Mouse (Mus musculus) midbrain, postnatal 0 days (tissue): ENCODE data around the gene Fgd1. TPM values are rescaled to one million over a fixed set of nuclear protein-coding genes. Genes with fewer than 3 reads are reported as not detected.

Experiments
- ATAC-seq: fragments of 200-750 bp; cut with Nextera tagmentation; 2 replicates; pipeline ENCODE4 v1.8.0; 2017; ENCODE audit warnings: moderate number of reproducible peaks, mild to moderate bottlenecking, moderate TSS enrichment, moderate library complexity; ENCODE audit not compliant: low FRiP score
- DNase-seq: peaks from one replicate; pipeline ENCODE4 v3.0.0-alpha.2; 2015; ENCODE audit warnings: low spot score
- H3K27ac ChIP-seq: fragments of 300-500 bp; sonication (generic); 2 replicates; pipeline ENCODE4 v1.5.1; 2014; ENCODE audit warnings: low read depth, mild to moderate bottlenecking, low read length, mixed read lengths
- H3K27me3 ChIP-seq: fragments of 300-500 bp; sonication (generic); 2 replicates; pipeline ENCODE4 v1.6.1; 2014; ENCODE audit warnings: low read length, control low read depth, mixed read lengths; ENCODE audit not compliant: insufficient read depth
- H3K36me3 ChIP-seq: fragments of 300-500 bp; sonication (generic); 2 replicates; pipeline ENCODE4 v1.6.1; 2014; ENCODE audit warnings: low read length, control low read depth, mixed read lengths; ENCODE audit not compliant: insufficient read depth
- H3K4me1 ChIP-seq: fragments of 300-500 bp; sonication (generic); 2 replicates; pipeline ENCODE4 v1.6.1; 2014; ENCODE audit warnings: mild to moderate bottlenecking, control low read depth, antibody characterized with exemption, low read length, mixed read lengths; ENCODE audit not compliant: insufficient read depth
- H3K4me2 ChIP-seq: fragments of 300-500 bp; sonication (generic); 2 replicates; pipeline ENCODE4 v1.6.1; 2014; ENCODE audit warnings: low read depth, mild to moderate bottlenecking, low read length, mixed read lengths; ENCODE audit not compliant: poor library complexity, severe bottlenecking
- H3K4me3 ChIP-seq: fragments of 300-500 bp; sonication (generic); 2 replicates; pipeline ENCODE4 v1.5.1; 2014; ENCODE audit warnings: low read depth, mild to moderate bottlenecking, low read length, moderate library complexity
- H3K9ac ChIP-seq: fragments of 300-500 bp; sonication (generic); replicated peaks from 2 replicates; pipeline ENCODE4 v1.6.1; 2014; ENCODE audit warnings: mild to moderate bottlenecking, low read length, moderate library complexity, mixed read lengths; ENCODE audit not compliant: poor library complexity, severe bottlenecking
- H3K9me3 ChIP-seq: fragments of 300-500 bp; sonication (generic); 2 replicates; pipeline ENCODE4 v1.6.1; 2016; ENCODE audit warnings: low read length, control low read depth
- CTCF ChIP-seq: IDR thresholded peaks from 2 replicates; pipeline ENCODE4 v1.5.1; 2016; ENCODE audit warnings: antibody characterized with exemption, mild to moderate bottlenecking
- WGBS: fragments of 180-500 bp; shearing (Covaris S2); extraction: QIAGEN DNeasy Blood & Tissue Kit; methylation state at CpG from one replicate; pipeline ENCODE4 v1.1.7; 2014; 5-methylcytosine and 5-hydroxymethylcytosine counted together
- polyA plus RNA-seq: library from polyadenylated mRNA; unstranded; fragments of >200 nt; fragmentation: Nextera tagmentation; extraction: Ambion mirVana; gene quantifications from 2 replicates; pipeline ENCODE4 v1.2.1, GENCODE M21; 2015
- total RNA-seq: library from RNA; depleted of rRNA; stranded (reverse); fragments of >200 nt; gene quantifications from 2 replicates; pipeline ENCODE4 v1.2.3, GENCODE M21; 2014; rRNA removed

Gene Fgd1
- 46.1 and 48.9 TPM in 2 replicates for total RNA-seq
- 12.6 and 14.4 TPM in 2 replicates for polyA plus RNA-seq

GRCm38 (mm10) chrX:151045850-151046249, at the start of gene Fgd1:
Fgd1 (plus strand) TSS chrX:151046150.
- H3K27ac ChIP-seq = peak within 1 kb of the TSS; percentile 89
- no peaks in the 10 kb centered on the region for H3K27me3 ChIP-seq
- no peak for TF ChIP-seq CTCF
- H3K4me1 ChIP-seq = no peaks in the 10 kb centered on the region; the same call in 1 of the 2 replicates
- peak within 1 kb of the TSS; percentile 79 for H3K9ac ChIP-seq
- no peaks in the 10 kb centered on the region for H3K36me3 ChIP-seq
- H3K9me3 ChIP-seq = no peaks in the 10 kb centered on the region
- no peak for DNase-seq
- ATAC-seq = no peak
- peak within 1 kb of the TSS; percentile 61 for H3K4me3 ChIP-seq
- 96% methylated on average over 8 of the region's 8 CpGs for WGBS
- peak within 1 kb of the TSS; percentile 66 for H3K4me2 ChIP-seq

GRCm38 (mm10) chrX:150996775-150997174, 49.2 kb upstream of the Fgd1 start:
- ATAC-seq (no peak), DNase-seq (no peak)
- Histone ChIP-seq H3K9me3 (no peaks in the 10 kb centered on the region), H3K27me3 (no peaks in the 10 kb centered on the region), H3K4me3 (no peak overlapping the region), H3K27ac (no peak overlapping the region), H3K9ac (no peak overlapping the region), H3K4me1 (no peaks in the 10 kb centered on the region), H3K4me2 (no peak overlapping the region), H3K36me3 (peaks cover 12% of the 10 kb centered on the region; the same call in 1 of the 2 replicates)
- WGBS = 85% methylated on average over 3 of the region's 3 CpGs
- no peak for TF ChIP-seq CTCF

- no peaks in the 10 kb centered on the region for H3K27me3 ChIP-seq
- whole genome bisulfite sequencing = 21% methylated on average over 41 of the region's 43 CpGs
- no peaks in the 10 kb centered on the region for H3K4me1 ChIP-seq
- H3K27ac ChIP-seq = peak within 1 kb of the TSS; percentile 75
- DNase-seq (peak; percentile 94), ATAC-seq (peak; percentile 96)
- TF ChIP-seq CTCF = peak; percentile 69
- peak within 1 kb of the TSS; percentile 41 for H3K4me3 ChIP-seq
- no peaks in the 10 kb centered on the region for H3K9me3 ChIP-seq
- peak within 1 kb of the TSS; percentile 61 for H3K9ac ChIP-seq
- H3K36me3 ChIP-seq = no peaks in the 10 kb centered on the region; the same call in 1 of the 2 replicates
- H3K4me2 ChIP-seq = peak within 1 kb of the TSS; percentile 47
Observed at GRCm38 (mm10) chrX:151016938-151017877, 28.7 kb upstream of the Fgd1 start, which contains the start of gene Gnl3l. Gnl3l (minus strand) TSS chrX:151017322.

- H3K9me3 ChIP-seq = no peaks in the 10 kb centered on the region
- WGBS = 6% methylated on average over 3 of the region's 3 CpGs
- DNase-seq = peak; percentile 27
- TF ChIP-seq CTCF = no peak
- peak overlapping the region; percentile 75 for H3K27ac ChIP-seq
- H3K27me3 ChIP-seq = no peaks in the 10 kb centered on the region
- H3K4me1 ChIP-seq = no peaks in the 10 kb centered on the region
- H3K36me3 ChIP-seq = no peaks in the 10 kb centered on the region
- peak overlapping the region; percentile 41 for H3K4me3 ChIP-seq
- peak overlapping the region; percentile 20 for H3K9ac ChIP-seq
- no peak for ATAC-seq
- peak overlapping the region; percentile 47 for H3K4me2 ChIP-seq
Observed at GRCm38 (mm10) chrX:151017897-151018296, 28.1 kb upstream of the Fgd1 start.

GRCm38 (mm10) chrX:151018798-151019197, 27.2 kb upstream of the Fgd1 start:
- Histone ChIP-seq H3K9me3 (no peaks in the 10 kb centered on the region), H3K27me3 (no peaks in the 10 kb centered on the region), H3K4me1 (no peaks in the 10 kb centered on the region), H3K36me3 (no peaks in the 10 kb centered on the region), H3K4me2 (peak overlapping the region; percentile 47), H3K4me3 (0 out of 2 replicates have a peak overlapping the region, but pooled peaks have one; percentile 41), H3K9ac (no peak overlapping the region), H3K27ac (peak overlapping the region; percentile 75)
- no peak for TF ChIP-seq CTCF
- ATAC-seq (no peak), DNase-seq (no peak)
- 58% methylated on average over 3 of the region's 3 CpGs for WGBS

GRCm38 (mm10) chrX:151031400-151031799, 14.6 kb upstream of the Fgd1 start:
- H3K27ac ChIP-seq = no peak overlapping the region
- H3K9ac ChIP-seq = no peak overlapping the region
- H3K4me3 ChIP-seq = no peak overlapping the region
- no peaks in the 10 kb centered on the region for H3K4me1 ChIP-seq
- no peak for DNase-seq
- no peaks in the 10 kb centered on the region for H3K9me3 ChIP-seq
- TF ChIP-seq CTCF = no peak
- no peaks in the 10 kb centered on the region for H3K36me3 ChIP-seq
- no peaks in the 10 kb centered on the region for H3K27me3 ChIP-seq
- no peak for ATAC-seq
- WGBS = 79% methylated on average over 3 of the region's 3 CpGs
- no peak overlapping the region for H3K4me2 ChIP-seq
